Mouse (Mus musculus): Measurements from ENCODE around the gene Olfr204.
"Not testable (repeated sequence)": the region's sequence is repeated elsewhere in the genome, so short reads cannot be mapped to it uniquely, and the experiment has no call there.

The Olfr204 gene

DNA sequence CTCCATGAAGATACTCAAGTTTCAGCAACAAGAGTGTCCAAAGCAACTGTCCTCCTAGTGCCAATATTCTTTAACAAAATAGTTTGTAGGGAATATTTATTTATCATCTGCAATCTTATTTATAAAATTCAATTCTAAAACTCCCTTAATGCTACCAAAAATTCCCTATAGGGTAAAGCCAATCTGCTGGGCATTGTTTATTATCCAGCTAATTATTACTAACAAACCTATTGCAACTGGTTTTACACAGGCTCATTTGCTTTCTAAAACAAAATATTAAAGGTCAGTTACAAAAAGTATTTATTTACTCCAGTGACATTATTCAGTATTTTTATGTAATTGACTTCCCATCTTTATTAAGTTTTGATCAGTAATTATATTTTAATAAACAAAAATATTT lies at the start of gene Olfr204:
Olfr204 (minus strand) TSS at position 101 of the 400 bp plus-strand sequence.
- no peak for DNase-seq (ENCODE audit: low spot score in 2 of 2)

DNA sequence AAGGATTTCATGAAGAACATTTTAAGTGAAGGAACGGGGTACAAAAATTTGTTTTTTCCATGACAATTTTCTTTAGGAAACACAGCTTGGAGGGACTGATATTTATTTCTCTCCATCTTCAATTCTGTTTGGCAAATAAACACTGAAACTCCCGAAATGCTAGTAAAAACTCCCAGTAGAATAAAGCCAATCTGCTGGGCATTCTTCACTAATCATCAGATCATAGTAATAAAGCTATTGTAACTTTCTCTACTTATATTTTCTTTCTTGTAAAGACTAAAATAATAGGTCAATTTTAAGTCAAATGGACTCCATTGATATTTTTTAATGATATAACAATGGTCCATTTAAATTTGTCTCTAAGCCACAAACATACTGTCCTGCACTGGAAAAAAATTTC lies 45.8 kb upstream of the Olfr204 start, which contains the start of gene Olfr209:
Olfr209 (minus strand) TSS at position 101 of the 400 bp plus-strand sequence.
- no peak for DNase-seq (ENCODE audit: low spot score in 2 of 2)

DNA sequence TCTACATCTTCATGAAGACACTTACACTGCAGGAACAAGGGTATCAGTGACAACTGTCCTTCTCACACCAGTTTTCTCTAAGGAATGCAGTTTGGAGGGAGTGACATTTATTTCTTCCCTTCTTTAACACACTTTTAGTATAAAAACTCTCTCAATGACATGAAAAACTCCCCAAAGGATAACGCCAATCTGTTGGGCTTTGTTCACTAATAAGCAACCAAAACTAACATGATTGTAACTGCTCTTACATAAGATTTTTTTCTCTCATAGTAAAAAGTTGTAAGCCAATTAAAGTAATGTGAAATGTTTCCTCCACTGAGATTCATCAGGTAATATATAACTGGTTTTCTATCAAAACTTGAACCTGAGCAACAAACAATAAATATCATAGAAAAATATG lies 31.1 kb upstream of the Olfr204 start, which contains the start of gene Olfr206:
Olfr206 (minus strand) TSS at position 101 of the 400 bp plus-strand sequence.
- DNase-seq (ENCODE audit: low spot score in 2 of 2) = no peak

DNA sequence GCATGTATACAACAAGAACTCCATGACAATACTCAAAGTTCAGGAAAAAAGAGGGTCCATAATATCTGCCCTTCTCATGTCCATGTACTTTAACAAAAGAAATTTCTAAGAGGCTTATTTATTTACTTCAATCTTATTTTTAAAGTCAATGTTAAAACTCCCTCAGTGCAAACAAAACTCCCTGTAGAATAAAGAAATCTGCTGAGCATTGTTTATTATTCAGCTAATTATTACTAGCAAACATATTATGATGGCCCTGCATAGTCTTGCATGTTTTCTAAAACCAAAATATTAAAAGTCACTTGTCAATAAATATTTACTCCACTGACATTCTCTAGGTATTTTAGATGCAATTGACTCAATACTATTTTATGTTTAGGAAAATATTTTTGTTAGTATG lies 13.0 kb upstream of the Olfr204 start, which contains the start of gene Olfr205:
Olfr205 (minus strand) TSS at position 101 of the 400 bp plus-strand sequence.
- no peak for DNase-seq (ENCODE audit: low spot score in 2 of 2)

DNA sequence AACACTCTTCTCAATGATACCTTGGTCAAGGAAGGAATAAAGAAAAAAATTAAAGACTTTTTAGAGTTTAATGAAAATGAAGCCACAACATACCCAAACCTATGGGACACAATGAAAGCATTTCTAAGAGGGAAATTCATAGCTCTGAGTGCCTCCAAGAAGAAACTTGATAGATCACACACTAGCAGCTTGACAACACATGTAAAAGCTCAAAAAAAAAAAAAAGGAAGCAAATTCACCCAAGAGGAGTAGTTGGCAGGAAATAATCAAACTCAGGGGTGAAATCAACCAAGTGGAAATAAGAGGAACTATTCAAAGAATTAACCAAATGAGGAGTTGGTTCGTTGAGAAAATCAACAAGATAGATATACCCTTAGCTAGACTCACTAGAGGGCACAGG lies 5.2 kb upstream of the Olfr204 start:
- DNase-seq (ENCODE audit: low spot score in 2 of 2) = not testable (repeated sequence)

DNA sequence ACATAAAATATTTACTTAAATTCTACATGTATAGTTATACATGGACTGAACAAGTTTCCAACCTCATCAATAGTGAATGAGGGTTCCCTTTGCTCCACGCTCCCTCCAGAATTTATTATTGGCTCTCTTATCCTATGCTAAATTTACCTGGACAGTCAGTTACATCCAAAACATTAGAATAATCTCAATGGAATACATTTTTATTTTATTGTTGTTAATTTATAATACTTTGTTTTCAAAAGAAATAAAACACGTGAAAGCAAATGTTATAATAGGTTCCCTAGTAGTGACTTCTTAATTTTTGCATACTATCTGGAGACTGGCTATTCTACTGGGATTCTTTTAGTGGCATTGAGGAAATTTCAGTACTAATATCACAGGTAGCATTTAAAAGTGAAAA lies 19.5 kb downstream of the Olfr204 start, which contains the start of gene Olfr203:
Olfr203 (plus strand) TSS at position 301 of the 400 bp plus-strand sequence.
- DNase-seq (ENCODE audit: low spot score in 2 of 2) = no peak

DNA sequence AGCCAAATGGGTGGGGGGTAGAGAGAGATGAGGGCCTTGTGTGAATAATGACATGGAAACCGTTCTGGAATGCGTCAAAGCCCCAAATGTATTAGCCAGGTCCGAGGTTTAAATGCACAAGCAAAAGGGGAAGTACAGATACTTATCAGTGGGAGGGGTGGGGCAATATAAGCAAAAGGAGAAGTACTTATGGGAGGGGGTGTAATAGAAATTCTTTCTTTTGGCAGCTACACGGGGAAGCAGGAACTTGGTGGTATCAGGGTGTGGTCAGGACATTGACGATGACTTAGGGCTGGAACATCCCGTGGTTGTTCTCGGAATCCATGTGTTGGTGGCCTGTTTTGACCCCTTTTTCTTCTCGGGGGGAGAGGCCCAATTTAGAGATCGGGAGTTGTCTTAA lies 30.5 kb downstream of the Olfr204 start:
- not testable (repeated sequence) for DNase-seq (ENCODE audit: low spot score in 2 of 2)

DNA sequence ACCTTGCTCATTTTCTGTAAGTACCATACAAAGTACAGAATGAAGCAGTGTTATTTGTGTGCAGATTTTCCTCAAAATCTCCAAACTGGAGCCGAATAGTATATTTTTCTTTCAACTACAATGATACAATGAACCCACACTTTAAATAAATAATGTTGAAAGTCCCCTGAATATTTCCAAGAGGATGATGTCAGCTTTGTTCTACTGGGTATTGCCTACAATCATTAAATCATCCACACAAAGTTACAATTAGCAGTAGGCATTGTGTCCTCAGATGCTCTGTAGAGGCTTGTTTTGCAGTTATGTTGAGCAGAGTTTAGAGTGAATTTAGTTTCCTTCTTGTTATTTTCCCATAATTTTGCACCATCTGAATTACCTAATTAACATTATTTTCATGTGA lies 31.4 kb downstream of the Olfr204 start, which contains the start of gene Olfr202:
Olfr202 (minus strand) TSS at position 101 of the 400 bp plus-strand sequence.
- DNase-seq (ENCODE audit: low spot score in 2 of 2) = no peak

DNA sequence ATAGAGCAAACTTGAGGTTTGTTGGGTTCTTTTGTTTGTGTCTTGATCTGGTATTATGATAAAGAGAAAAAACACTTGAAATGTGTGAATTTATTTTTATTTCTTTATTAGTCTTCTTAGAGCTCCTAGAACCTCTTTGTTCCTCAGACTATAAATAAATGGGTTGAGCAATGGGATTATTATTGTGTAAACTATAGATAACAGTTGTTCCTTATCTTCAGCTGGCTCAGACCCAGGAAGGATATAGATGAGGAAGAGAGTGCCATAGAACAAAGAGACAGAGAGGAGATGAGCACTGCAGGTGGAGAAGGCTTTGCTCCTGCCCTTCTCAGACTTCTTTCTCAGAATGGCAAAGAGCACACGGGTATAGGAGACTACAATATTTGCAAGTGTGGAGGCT lies 34.6 kb downstream of the Olfr204 start:
- no peak for DNase-seq (ENCODE audit: low spot score in 2 of 2)

DNA sequence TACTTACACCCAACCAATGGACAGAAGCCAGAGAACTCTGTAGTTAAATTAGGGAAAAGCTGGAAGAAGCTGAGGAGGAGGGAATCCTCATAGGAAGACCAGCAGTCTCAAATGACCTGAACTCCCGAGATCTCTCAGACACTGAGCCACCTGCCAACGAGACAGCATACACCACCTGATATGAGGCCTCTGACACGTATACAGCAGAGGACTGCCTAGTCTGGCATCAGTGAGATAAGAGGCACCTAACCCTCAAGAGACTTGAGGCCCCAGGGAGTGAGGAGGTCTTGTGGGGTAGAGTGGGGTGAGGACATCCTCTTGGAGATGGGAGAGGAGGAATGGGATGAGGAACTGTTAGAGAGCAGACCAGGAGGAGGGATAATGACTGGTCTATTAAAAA lies 37.5 kb downstream of the Olfr204 start:
- DNase-seq (ENCODE audit: low spot score in 2 of 2) = no peak

DNA sequence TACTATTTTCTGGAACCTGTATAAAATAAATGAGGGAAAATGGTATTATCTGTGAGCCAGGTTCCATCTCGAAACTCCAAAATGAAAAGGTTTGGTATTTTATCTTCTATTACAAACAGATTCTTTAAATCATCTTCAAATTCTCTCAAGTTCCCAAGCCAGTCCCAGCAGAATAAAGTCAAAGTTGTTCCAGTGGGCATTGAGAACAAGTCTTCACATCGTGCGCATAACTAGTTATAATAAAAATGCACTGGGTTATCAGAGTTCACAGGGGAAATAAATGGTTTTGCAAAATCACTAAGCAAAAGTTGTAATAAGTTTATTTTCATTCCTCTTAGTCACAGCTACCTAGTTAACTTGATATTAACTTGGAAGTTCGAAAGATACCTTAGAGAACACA lies 45.5 kb downstream of the Olfr204 start, which contains the start of gene Olfr201:
Olfr201 (minus strand) TSS at position 101 of the 400 bp plus-strand sequence.
- DNase-seq (ENCODE audit: low spot score in 2 of 2) = not testable (repeated sequence)

DNA sequence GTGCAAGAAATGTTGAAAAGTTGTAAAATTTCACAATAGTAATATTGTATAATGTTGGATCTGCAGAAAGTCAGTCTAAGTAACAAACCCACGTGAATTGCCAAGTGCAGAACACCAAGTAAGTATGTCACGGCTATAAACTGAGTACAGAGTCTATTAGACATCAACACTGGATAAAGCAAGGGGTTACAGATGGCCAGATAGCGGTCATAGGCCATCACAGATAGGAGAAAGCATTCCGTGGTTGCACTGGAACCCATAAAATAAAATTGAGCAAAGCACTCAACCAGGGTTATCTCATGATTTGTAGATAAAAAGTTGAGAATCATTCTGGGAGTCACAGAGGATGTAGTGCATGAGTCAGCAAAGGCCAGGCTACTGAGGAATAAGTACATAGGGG lies 49.0 kb downstream of the Olfr204 start:
- DNase-seq (ENCODE audit: low spot score in 2 of 2) = not testable (repeated sequence)
